9 mouse cellular contexts compared by ENCODE assay signal in genomic region chr4:141720761-141721523, GRCm38 (mm10). TPM values are rescaled to one million over a fixed set of nuclear protein-coding genes. Genes with fewer than 3 reads are reported as not detected.
DNase-seq lines count a peak whose midpoint lies in the region; ATAC-seq and TF ChIP-seq lines count a peak whose summit lies in the region.
"Had no signal": no experiment of that assay in that cellular context is flagged by ENCODE, and none has a peak within 500 bp of the region (broad histone marks: within the 10 kb centered on the region; RNA-seq: fewer than 3 reads in every experiment).

No protein-coding gene starts in this region.

- TF ChIP-seq EP300 in stomach, postnatal 0 days (optimal IDR thresholded peaks at IDR 0.05), result no peak

- 69% methylated on average over 6 of the region's 6 CpGs for WGBS in heart, embryonic 11.5 days (ENCODE audit: insufficient replicate concordance)
- WGBS in liver, embryonic 12.5 days (ENCODE audit: insufficient replicate concordance), result 71% methylated on average over 6 of the region's 6 CpGs
- 27% methylated on average over 6 of the region's 6 CpGs for WGBS in stomach, postnatal 0 days

- no peak overlapping the region; the same call in 1 of the 2 replicates for H3K27ac ChIP-seq in heart, embryonic 11.5 days (ENCODE audit: low read depth, low read length)
- H3K27ac ChIP-seq in liver, embryonic 12.5 days, result peak overlapping the region; percentile 96
- peak overlapping the region; percentile 45 for H3K27ac ChIP-seq in stomach, postnatal 0 days (replicated peaks)

- no peak for ATAC-seq in heart, embryonic 11.5 days (replicated peaks; ENCODE audit: insufficient number of reproducible peaks, low FRiP score, low TSS enrichment)
- no peak for ATAC-seq in liver, embryonic 12.5 days
- no peak for ATAC-seq in stomach, postnatal 0 days (ENCODE audit: low FRiP score, low TSS enrichment)

- H3K4me3 ChIP-seq in heart, embryonic 11.5 days (ENCODE audit: low read depth, low read length), result no peak overlapping the region; the same call in 1 of the 2 replicates
- H3K4me3 ChIP-seq in liver, embryonic 12.5 days, result peak overlapping the region; percentile 96
- H3K4me3 ChIP-seq in stomach, postnatal 0 days (ENCODE audit: low read depth, low read length), result no peak overlapping the region

- no peak overlapping the region; the same call in 1 of the 2 replicates for H3K9ac ChIP-seq in heart, embryonic 11.5 days (ENCODE audit: low read depth, low read length)
- H3K9ac ChIP-seq in liver, embryonic 12.5 days, result peak overlapping the region; percentile 99
- H3K9ac ChIP-seq in stomach, postnatal 0 days (ENCODE audit: low read length), result no peak overlapping the region

- peaks cover 3% of the 10 kb centered on the region; the same call in 1 of the 2 replicates for H3K9me3 ChIP-seq in heart, embryonic 11.5 days (replicated peaks; ENCODE audit: control insufficient read depth, low read length)
- peaks cover 5% of the 10 kb centered on the region; the same call in 1 of the 2 replicates for H3K9me3 ChIP-seq in liver, embryonic 12.5 days (replicated peaks)
- no peaks in the 10 kb centered on the region for H3K9me3 ChIP-seq in stomach, postnatal 0 days (ENCODE audit: control insufficient read depth, low read length)

- H3K4me1 ChIP-seq in heart, embryonic 11.5 days (ENCODE audit: control insufficient read depth, insufficient read depth, low read length), result peaks cover 23% of the 10 kb centered on the region
- H3K4me1 ChIP-seq in liver, embryonic 12.5 days, result peaks cover 85% of the 10 kb centered on the region
- H3K4me1 ChIP-seq in stomach, postnatal 0 days (replicated peaks; ENCODE audit: control insufficient read depth, insufficient read depth), result 0 out of 2 replicates have a peak, but pooled peaks cover 3% of the 10 kb centered on the region

- intact Hi-C loops in heart, postnatal 25 days (cut with DNase I), result loop anchor here (5.0 kb wide), 1 partner anchor 71 kb away; the partner anchor contains the start of genes Casp9 and Dnajc16

- no peak for TF ChIP-seq CTCF in stomach, postnatal 0 days (IDR thresholded peaks at IDR 0.05; ENCODE audit: low read depth)

- DNase-seq in heart, postnatal 25 days (ENCODE audit: low spot score), result no peak
- DNase-seq in thymus, postnatal 14 days, result peak; percentile 17
- DNase-seq in thymus, postnatal 10 days (ENCODE audit: low spot score in 2 of 2), result no peak
- no peak for DNase-seq in stomach, postnatal 0 days (ENCODE audit: low spot score)
- DNase-seq in layer of hippocampus, postnatal 10 days (ENCODE audit: low spot score in 2 of 2), result no peak
- DNase-seq in natural killer cell, adult 2 months (ENCODE audit: low spot score in 2 of 2), result no peak
- DNase-seq: cerebellum, adult 9-11 months had no signal

- peaks cover 5% of the 10 kb centered on the region; the same call in 1 of the 2 replicates for H3K36me3 ChIP-seq in heart, embryonic 11.5 days (ENCODE audit: control insufficient read depth, insufficient read depth, low read length)
- peaks cover 45% of the 10 kb centered on the region for H3K36me3 ChIP-seq in liver, embryonic 12.5 days
- peaks cover 9% of the 10 kb centered on the region; the same call in 1 of the 2 replicates for H3K36me3 ChIP-seq in stomach, postnatal 0 days (ENCODE audit: control insufficient read depth, insufficient read depth, low read length)

- no peaks in the 10 kb centered on the region for H3K27me3 ChIP-seq in heart, embryonic 11.5 days (ENCODE audit: control insufficient read depth, insufficient read depth, low read length)
- H3K27me3 ChIP-seq in liver, embryonic 12.5 days (replicated peaks), result no peaks in the 10 kb centered on the region
- H3K27me3 ChIP-seq in stomach, postnatal 0 days (ENCODE audit: control insufficient read depth, insufficient read depth, low read length), result no peaks in the 10 kb centered on the region

- peak overlapping the region; percentile 85 for H3K4me2 ChIP-seq in heart, embryonic 11.5 days
- H3K4me2 ChIP-seq in liver, embryonic 12.5 days, result peak overlapping the region; percentile 93
- H3K4me2 ChIP-seq in stomach, postnatal 0 days (replicated peaks; ENCODE audit: low read depth), result peak overlapping the region; percentile 83

RNA-seq across cellular contexts. Expression of gene Ddi2, which starts 2.3 kb away (rescaled TPM):
- 13.5 and 13.7 TPM in 2 replicates for polyA plus RNA-seq in heart, embryonic 11.5 days (2014; fragmentation: Nextera tagmentation; extraction: Ambion mirVana)
- total RNA-seq in heart, postnatal 25 days (2021), result 10 to 100 TPM; 28.4 to 34.4 TPM
- 28.0 and 28.6 TPM in 2 replicates for polyA plus RNA-seq in liver, embryonic 12.5 days (2016; fragmentation: Nextera tagmentation; extraction: Ambion mirVana)
- 14.4 TPM in 2 replicates for polyA plus RNA-seq in stomach, postnatal 0 days (2015; fragmentation: Nextera tagmentation; extraction: Ambion mirVana)
- total RNA-seq in layer of hippocampus, postnatal 10 days (2021), result 10 to 100 TPM; 31.1 to 31.9 TPM

RNA-seq across cellular contexts. Expression of gene Agmat, which starts 25.5 kb away (rescaled TPM):
- 0.80 and 1.0 TPM in 2 replicates for polyA plus RNA-seq in heart, embryonic 11.5 days (2014; fragmentation: Nextera tagmentation; extraction: Ambion mirVana)
- under 1 TPM; 0.36 to 0.56 TPM for total RNA-seq in heart, postnatal 25 days (2021)
- polyA plus RNA-seq in liver, embryonic 12.5 days (2016; fragmentation: Nextera tagmentation; extraction: Ambion mirVana), result 16.0 and 16.3 TPM in 2 replicates
- polyA plus RNA-seq in stomach, postnatal 0 days (2015; fragmentation: Nextera tagmentation; extraction: Ambion mirVana), result 0.13 and 0.34 TPM in 2 replicates
- not detected for total RNA-seq in layer of hippocampus, postnatal 10 days (2021)

RNA-seq across cellular contexts. Expression of gene Rsc1a1, which starts 35.5 kb away (rescaled TPM):
- 1.5 TPM in 1 of 2 replicates, not detected in the other for polyA plus RNA-seq in heart, embryonic 11.5 days (2014; fragmentation: Nextera tagmentation; extraction: Ambion mirVana)
- total RNA-seq in heart, postnatal 25 days (2021), result not detected
- polyA plus RNA-seq in liver, embryonic 12.5 days (2016; fragmentation: Nextera tagmentation; extraction: Ambion mirVana), result 0.74 TPM in 1 of 2 replicates, not detected in the other
- polyA plus RNA-seq in stomach, postnatal 0 days (2015; fragmentation: Nextera tagmentation; extraction: Ambion mirVana), result not detected in 2 replicates
- 1 to 10 TPM in 1 of 2 experiments, under 1 TPM in 1; 0.87 to 1.6 TPM for total RNA-seq in layer of hippocampus, postnatal 10 days (2021)

RNA-seq across cellular contexts. Expression of gene Plekhm2, which starts 56.2 kb away (rescaled TPM):
- polyA plus RNA-seq in heart, embryonic 11.5 days (2014; fragmentation: Nextera tagmentation; extraction: Ambion mirVana), result 3.5 and 3.9 TPM in 2 replicates
- total RNA-seq in heart, postnatal 25 days (2021), result 100 to 1,000 TPM in 1 of 2 experiments, 10 to 100 TPM in 1; 94.1 to 109 TPM
- 1.9 and 2.4 TPM in 2 replicates for polyA plus RNA-seq in liver, embryonic 12.5 days (2016; fragmentation: Nextera tagmentation; extraction: Ambion mirVana)
- polyA plus RNA-seq in stomach, postnatal 0 days (2015; fragmentation: Nextera tagmentation; extraction: Ambion mirVana), result 3.5 and 4.3 TPM in 2 replicates
- total RNA-seq in layer of hippocampus, postnatal 10 days (2021), result 10 to 100 TPM; 55.8 to 57.4 TPM
